Mouse (Mus musculus) testis, adult 2 months (tissue): ENCODE measurements at regions not wholly inside any gene's neighbourhood (a gene's known extent, or its start where the extent isn't known, plus 50 kb on each side); places are given as distances from the start of the nearest gene placed in this dataset.
A peak's percentile ranks its signal among the peaks of the same experiment; 100 is the strongest.

Experiments
- H3K27ac ChIP-seq: fragments of 200-500 bp; 2 replicates; pipeline ENCODE4 v1.5.1; 2012; ENCODE audit warnings: low read depth, low read length; ENCODE audit not compliant: control insufficient read depth, insufficient read depth
- H3K27me3 ChIP-seq: fragments of 200-500 bp; 2 replicates; pipeline ENCODE4 v1.6.1; 2012; ENCODE audit warnings: mild to moderate bottlenecking, low read length, moderate library complexity; ENCODE audit not compliant: control insufficient read depth, insufficient read depth
- H3K36me3 ChIP-seq: fragments of 200-500 bp; 2 replicates; pipeline ENCODE4 v1.6.1; 2012; ENCODE audit warnings: mild to moderate bottlenecking, low read length; ENCODE audit not compliant: control insufficient read depth, insufficient read depth
- H3K4me1 ChIP-seq: fragments of 200-500 bp; 2 replicates; pipeline ENCODE4 v1.6.1; 2012; ENCODE audit warnings: low read length; ENCODE audit not compliant: control insufficient read depth, insufficient read depth
- H3K4me3 ChIP-seq: fragments of 200-500 bp; 2 replicates; pipeline ENCODE4 v1.5.1; 2012; ENCODE audit warnings: low read depth, mild to moderate bottlenecking, low read length, moderate library complexity, mixed read lengths; ENCODE audit not compliant: control insufficient read depth
- CTCF ChIP-seq: fragments of 200-500 bp; IDR thresholded peaks from 2 replicates; pipeline ENCODE4 v1.5.1; 2012; ENCODE audit warnings: low read depth, mild to moderate bottlenecking, inconsistent platforms, low read length, moderate library complexity; ENCODE audit not compliant: control insufficient read depth, insufficient read depth, insufficient replicate concordance
- POLR2A ChIP-seq: fragments of 200-500 bp; IDR thresholded peaks from 2 replicates; pipeline ENCODE4 v1.6.1; 2012; ENCODE audit warnings: low read depth, mild to moderate bottlenecking, inconsistent platforms, low read length, moderate library complexity; ENCODE audit not compliant: control insufficient read depth

- Histone ChIP-seq H3K36me3 (no peaks in the 10 kb centered on the region), H3K27me3 (no peaks in the 10 kb centered on the region), H3K4me3 (no peak overlapping the region), H3K4me1 (no peaks in the 10 kb centered on the region), H3K27ac (no peak overlapping the region)
- TF ChIP-seq CTCF, result no peak
- no peak for TF ChIP-seq POLR2A
Observed at GRCm38 (mm10) chr8:126743296-126743695, 149.5 kb upstream of the Irf2bp2 start.

DNA sequence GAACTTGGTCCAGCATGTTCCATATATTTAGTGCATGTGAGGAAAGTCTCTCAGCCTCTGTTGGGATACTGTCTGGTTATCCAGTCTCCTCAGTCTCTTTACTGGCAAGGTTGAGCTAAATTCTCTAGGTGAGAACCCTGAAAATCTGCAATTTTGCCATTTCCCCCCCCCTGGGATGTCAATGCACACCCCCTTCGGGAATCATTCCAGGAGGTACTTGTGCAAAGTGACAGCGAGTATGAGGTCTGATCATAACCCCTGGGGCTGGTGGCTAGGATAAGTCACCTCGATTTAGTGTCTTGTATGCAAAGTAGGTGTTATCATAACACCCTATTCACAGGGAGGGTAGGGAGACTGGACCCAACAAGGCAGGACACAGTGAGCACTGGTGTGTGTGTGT, 148.3 kb upstream of the Irf2bp2 start:
- H3K27ac ChIP-seq, result no peak overlapping the region
- H3K36me3 ChIP-seq, result no peaks in the 10 kb centered on the region
- no peak overlapping the region for H3K4me3 ChIP-seq
- H3K27me3 ChIP-seq, result no peaks in the 10 kb centered on the region
- no peak for TF ChIP-seq POLR2A
- TF ChIP-seq CTCF, result no peak
- no peaks in the 10 kb centered on the region for H3K4me1 ChIP-seq

DNA sequence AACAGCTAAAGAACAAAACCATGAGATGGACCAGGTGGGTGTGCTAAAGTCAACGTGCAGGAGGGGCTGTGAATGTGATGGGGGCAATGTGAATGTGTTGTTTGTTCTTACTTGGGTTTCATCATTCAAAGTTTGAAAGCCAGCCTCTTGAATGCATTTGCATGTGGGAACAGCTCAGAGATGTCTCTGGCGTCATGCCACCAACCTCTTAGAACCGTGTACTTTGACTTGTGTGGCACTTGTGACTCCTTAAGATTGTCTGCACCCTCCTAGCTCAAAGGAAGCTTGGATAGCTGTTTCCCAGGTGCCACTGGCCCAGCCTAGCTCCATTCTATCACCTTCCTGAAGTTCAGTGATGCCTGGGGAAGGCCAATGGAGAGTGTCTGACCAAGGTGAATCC, 147.2 kb upstream of the Irf2bp2 start:
- H3K36me3 ChIP-seq, result no peaks in the 10 kb centered on the region
- H3K27me3 ChIP-seq, result no peaks in the 10 kb centered on the region
- H3K4me3 ChIP-seq, result no peak overlapping the region
- no peak overlapping the region for H3K27ac ChIP-seq
- TF ChIP-seq CTCF (no peak), POLR2A (no peak)
- H3K4me1 ChIP-seq, result peaks cover 3% of the 10 kb centered on the region

DNA sequence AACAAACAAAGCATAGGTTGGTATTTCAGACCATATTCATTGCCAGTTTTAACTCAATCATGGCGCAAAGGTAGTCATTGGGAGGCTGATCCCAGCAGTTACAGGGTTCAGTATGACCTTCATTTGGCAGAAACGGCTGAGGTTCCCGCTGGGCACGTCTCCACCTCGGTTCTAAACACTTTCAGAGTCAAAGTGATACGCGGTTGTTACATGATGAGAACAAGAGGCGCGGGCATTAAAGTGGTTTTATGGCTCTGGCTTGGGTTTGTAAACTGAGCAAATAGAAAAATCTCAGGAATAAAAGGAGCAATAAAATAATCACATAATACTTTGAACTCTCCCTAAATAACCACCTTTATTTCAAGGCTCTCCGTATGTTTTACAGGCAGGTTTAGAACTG, 146.0 kb upstream of the Irf2bp2 start:
- Histone ChIP-seq H3K27me3 (no peaks in the 10 kb centered on the region), H3K36me3 (no peaks in the 10 kb centered on the region), H3K27ac (no peak overlapping the region), H3K4me3 (no peak overlapping the region), H3K4me1 (peaks cover 10% of the 10 kb centered on the region)
- TF ChIP-seq POLR2A, result no peak
- TF ChIP-seq CTCF, result no peak

- Histone ChIP-seq H3K4me1 (peaks cover 10% of the 10 kb centered on the region), H3K27ac (peak overlapping the region; percentile 50; the same call in 1 of the 2 replicates), H3K4me3 (no peak overlapping the region), H3K36me3 (no peaks in the 10 kb centered on the region), H3K27me3 (no peaks in the 10 kb centered on the region)
- no peak for TF ChIP-seq POLR2A
- no peak for TF ChIP-seq CTCF
Observed at GRCm38 (mm10) chr8:126737032-126737431, 143.2 kb upstream of the Irf2bp2 start.

DNA sequence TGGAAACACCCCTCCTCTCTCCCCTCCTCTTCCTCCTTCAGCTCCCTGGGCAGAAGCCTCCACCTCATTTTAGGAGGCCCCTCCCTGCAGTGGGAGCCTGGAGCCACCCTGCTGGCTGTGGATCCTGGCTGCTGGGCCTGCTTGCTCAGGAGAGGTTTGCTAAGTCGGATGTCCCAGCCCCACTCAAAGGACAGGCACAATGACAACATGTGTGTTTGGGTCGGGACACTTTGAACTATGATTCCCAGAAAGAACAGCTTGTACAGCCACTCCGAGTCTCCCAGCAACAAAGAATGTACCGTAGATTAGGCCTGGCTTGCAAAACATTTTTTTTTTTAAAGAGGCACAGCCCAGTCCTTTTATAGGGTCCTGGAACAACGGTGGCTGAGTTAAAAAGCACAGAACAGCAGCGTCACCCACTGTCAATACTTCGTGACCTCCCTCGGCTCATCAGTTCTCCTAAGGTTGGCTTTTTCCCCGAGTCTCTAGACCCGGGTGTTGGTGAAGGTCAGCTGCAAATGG, 142.7 kb upstream of the Irf2bp2 start:
- Histone ChIP-seq H3K36me3 (no peaks in the 10 kb centered on the region), H3K4me1 (peaks cover 10% of the 10 kb centered on the region), H3K4me3 (no peak overlapping the region), H3K27ac (peak overlapping the region; percentile 86), H3K27me3 (no peaks in the 10 kb centered on the region)
- TF ChIP-seq CTCF, result peak; percentile 11; the same call in 1 of the 2 replicates
- no peak for TF ChIP-seq POLR2A

- Histone ChIP-seq H3K27ac (peak overlapping the region; percentile 86), H3K4me1 (peaks cover 10% of the 10 kb centered on the region), H3K4me3 (no peak overlapping the region), H3K27me3 (no peaks in the 10 kb centered on the region), H3K36me3 (no peaks in the 10 kb centered on the region)
- TF ChIP-seq CTCF (no peak), POLR2A (no peak)
Observed at GRCm38 (mm10) chr8:126735488-126736440, 142.0 kb upstream of the Irf2bp2 start.
